In the genomic region with DNA sequence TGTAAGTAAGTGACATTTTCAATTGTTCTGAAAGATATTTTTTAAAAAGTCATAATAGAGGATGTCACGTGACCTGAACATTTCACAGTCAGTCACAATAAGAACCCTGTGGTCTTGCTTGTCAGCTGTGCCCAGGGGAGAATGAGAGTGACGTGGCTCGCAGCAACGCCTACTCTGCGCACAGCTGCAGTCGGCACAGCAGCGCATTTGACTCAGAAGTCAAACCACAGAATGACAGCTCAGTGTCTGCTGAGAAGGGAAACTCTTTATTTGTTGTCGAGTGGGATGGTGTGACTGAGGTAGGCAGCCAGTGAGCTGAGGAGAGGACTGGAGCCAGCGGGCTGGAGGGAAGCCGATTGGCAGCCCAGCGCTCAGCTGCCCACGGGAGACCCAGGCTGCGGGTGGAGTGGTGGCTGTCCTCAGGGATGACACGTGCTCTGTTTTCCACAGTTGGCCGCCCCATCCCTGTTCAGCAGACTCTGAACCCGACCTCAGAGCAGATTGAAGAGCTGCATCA, we compare ENCODE assay signal across 8 mouse cellular contexts. TPM values are rescaled to one million over a fixed set of nuclear protein-coding genes. Genes with fewer than 3 reads are reported as not detected.
DNase-seq lines count a peak whose midpoint lies in the region; ATAC-seq and TF ChIP-seq lines count a peak whose summit lies in the region.

No protein-coding gene starts in this region.

- no peaks in the 10 kb centered on the region for H3K9me3 ChIP-seq in hindbrain, embryonic 11.5 days (ENCODE audit: control insufficient read depth, low read length)
- H3K9me3 ChIP-seq in lung, embryonic 16.5 days (ENCODE audit: control insufficient read depth, low read length): no peaks in the 10 kb centered on the region

- H3K9ac ChIP-seq in hindbrain, embryonic 11.5 days (ENCODE audit: low read depth, low read length): peak overlapping the region; percentile 44; the same call in 1 of the 2 replicates
- H3K9ac ChIP-seq in lung, embryonic 16.5 days (ENCODE audit: low read length): peak overlapping the region; percentile 56

- H3K27me3 ChIP-seq in hindbrain, embryonic 11.5 days (ENCODE audit: control insufficient read depth, insufficient read depth, low read length): no peaks in the 10 kb centered on the region
- H3K27me3 ChIP-seq in lung, embryonic 16.5 days (ENCODE audit: control insufficient read depth, insufficient read depth, low read depth, low read length): no peaks in the 10 kb centered on the region

- no peak overlapping the region for H3K27ac ChIP-seq in hindbrain, embryonic 11.5 days (ENCODE audit: low read depth, low read length)
- no peak overlapping the region for H3K27ac ChIP-seq in lung, embryonic 16.5 days (ENCODE audit: low read length)
- peak overlapping the region; percentile 77 for H3K27ac ChIP-seq in olfactory bulb, adult 2 months (ENCODE audit: insufficient read depth, low read depth, low read length)

- H3K4me3 ChIP-seq in hindbrain, embryonic 11.5 days (ENCODE audit: low read depth, low read length): peak overlapping the region; percentile 23
- H3K4me3 ChIP-seq in lung, embryonic 16.5 days (ENCODE audit: low read length): peak overlapping the region; percentile 46
- peak overlapping the region; percentile 53 for H3K4me3 ChIP-seq in olfactory bulb, adult 2 months (ENCODE audit: insufficient read depth, low read depth, low read length)

- H3K36me3 ChIP-seq in hindbrain, embryonic 11.5 days (ENCODE audit: control insufficient read depth, insufficient read depth, low read length): no peaks in the 10 kb centered on the region
- H3K36me3 ChIP-seq in lung, embryonic 16.5 days (ENCODE audit: control insufficient read depth, insufficient read depth, low read length): no peaks in the 10 kb centered on the region

- peak; percentile 24; the same call in 1 of the 2 replicates for TF ChIP-seq POLR2A in olfactory bulb, adult 2 months (IDR thresholded peaks at IDR 0.05; ENCODE audit: insufficient read depth, low read depth, low read length)

- peaks cover 4% of the 10 kb centered on the region; the same call in 1 of the 2 replicates for H3K4me1 ChIP-seq in hindbrain, embryonic 11.5 days (replicated peaks; ENCODE audit: control insufficient read depth, insufficient read depth, low read length)
- no peaks in the 10 kb centered on the region for H3K4me1 ChIP-seq in lung, embryonic 16.5 days (replicated peaks; ENCODE audit: control insufficient read depth, insufficient read depth, low read length)
- peaks cover 5% of the 10 kb centered on the region for H3K4me1 ChIP-seq in olfactory bulb, adult 2 months (ENCODE audit: control insufficient read depth, insufficient read depth, low read length)

- peak; percentile 79 for DNase-seq in NIH3T3 (ENCODE audit: low read depth)
- DNase-seq in cerebellum, adult 9-10 months: peak; percentile 79
- DNase-seq in frontal cortex, postnatal 10 days (ENCODE audit: low spot score in 2 of 2): peak; percentile 67 to 76
- peak; percentile 58 for DNase-seq in hindbrain, embryonic 11.5 days (ENCODE audit: low spot score)
- peak; percentile 65 to 73 for DNase-seq in layer of hippocampus, postnatal 10 days (ENCODE audit: low spot score in 2 of 2)
- peak; percentile 85 for DNase-seq in thymus, postnatal 14 days

- no peak for TF ChIP-seq CTCF in olfactory bulb, adult 2 months (IDR thresholded peaks at IDR 0.05; ENCODE audit: insufficient read depth, low read depth, low read length)

- WGBS in hindbrain, embryonic 11.5 days: 12% methylated on average over 16 of the region's 16 CpGs
- 11% methylated on average over 16 of the region's 16 CpGs for whole genome bisulfite sequencing in lung, embryonic 16.5 days
- 5% methylated on average over 16 of the region's 16 CpGs for WGBS in olfactory bulb, adult 2 months

- ATAC-seq in hindbrain, embryonic 11.5 days (ENCODE audit: low FRiP score): peak; percentile 83
- peak; percentile 89 for ATAC-seq in lung, embryonic 16.5 days (ENCODE audit: low read depth)

- peak overlapping the region; percentile 60 for H3K4me2 ChIP-seq in hindbrain, embryonic 11.5 days (replicated peaks; ENCODE audit: low read depth, low read length)
- H3K4me2 ChIP-seq in lung, embryonic 16.5 days (ENCODE audit: low read depth, low read length): peak overlapping the region; percentile 84

RNA-seq across cellular contexts. Expression of a gene that starts 25.6 kb away (rescaled TPM):
- 0.20 and 0.25 TPM in 2 replicates for polyA plus RNA-seq in hindbrain, embryonic 11.5 days (2014; fragmentation: Nextera tagmentation; extraction: Ambion mirVana)
- total RNA-seq in layer of hippocampus, postnatal 10 days (2021): under 1 TPM; 0.13 to 0.16 TPM
- 0.05 and 0.11 TPM in 2 replicates for polyA plus RNA-seq in lung, embryonic 16.5 days (2015; fragmentation: Nextera tagmentation; extraction: Ambion mirVana)
- not detected in 2 replicates for polyA plus RNA-seq in olfactory bulb, adult 2 months (2012; ENCODE audit: insufficient read depth, insufficient read length, low replicate concordance, missing spikeins)

RNA-seq across cellular contexts. Expression of a gene that starts 26.8 kb away (rescaled TPM):
- 0.45 and 0.59 TPM in 2 replicates for polyA plus RNA-seq in hindbrain, embryonic 11.5 days (2014; fragmentation: Nextera tagmentation; extraction: Ambion mirVana)
- not detected for total RNA-seq in layer of hippocampus, postnatal 10 days (2021)
- 0.62 TPM in 1 of 2 replicates, not detected in the other for polyA plus RNA-seq in lung, embryonic 16.5 days (2015; fragmentation: Nextera tagmentation; extraction: Ambion mirVana)
- not detected in 2 replicates for polyA plus RNA-seq in olfactory bulb, adult 2 months (2012; ENCODE audit: insufficient read depth, insufficient read length, low replicate concordance, missing spikeins)

RNA-seq across cellular contexts. Expression of a gene that starts 48.9 kb away (rescaled TPM):
- 146 and 152 TPM in 2 replicates for polyA plus RNA-seq in hindbrain, embryonic 11.5 days (2014; fragmentation: Nextera tagmentation; extraction: Ambion mirVana)
- 10 to 100 TPM; 72.2 to 78.2 TPM for total RNA-seq in layer of hippocampus, postnatal 10 days (2021)
- 111 and 117 TPM in 2 replicates for polyA plus RNA-seq in lung, embryonic 16.5 days (2015; fragmentation: Nextera tagmentation; extraction: Ambion mirVana)
- polyA plus RNA-seq in olfactory bulb, adult 2 months (2012; ENCODE audit: insufficient read depth, insufficient read length, low replicate concordance, missing spikeins): not detected in 2 replicates
